Comparison of ENCODE assay signal across 7 mouse cellular contexts in genomic region chr10:7182555-7183170, GRCm38 (mm10). TPM values are rescaled to one million over a fixed set of nuclear protein-coding genes. Genes with fewer than 3 reads are reported as not detected.
DNase-seq lines count a peak whose midpoint lies in the region; ATAC-seq lines count a peak whose summit lies in the region.

No protein-coding gene starts in this region.

- peaks cover 14% of the 10 kb centered on the region for H3K4me1 ChIP-seq in midbrain, embryonic 10.5 days
- no peaks in the 10 kb centered on the region for H3K4me1 ChIP-seq in midbrain, embryonic 16.5 days (ENCODE audit: control insufficient read depth, insufficient read depth, low read length)
- peaks cover 75% of the 10 kb centered on the region for H3K4me1 ChIP-seq in kidney, embryonic 16.5 days (ENCODE audit: insufficient read depth, low read length)
- H3K4me1 ChIP-seq in stomach, embryonic 16.5 days (ENCODE audit: control insufficient read depth, insufficient read depth, low read length), result peaks cover 37% of the 10 kb centered on the region

- no peak overlapping the region for H3K4me3 ChIP-seq in midbrain, embryonic 10.5 days
- no peak overlapping the region for H3K4me3 ChIP-seq in midbrain, embryonic 16.5 days (ENCODE audit: low read depth, low read length)
- H3K4me3 ChIP-seq in kidney, embryonic 16.5 days (ENCODE audit: low read length), result peak overlapping the region; percentile 18
- H3K4me3 ChIP-seq in stomach, embryonic 16.5 days (replicated peaks; ENCODE audit: low read length), result peak overlapping the region; percentile 18; the same call in 1 of the 2 replicates

- no peaks in the 10 kb centered on the region for H3K9me3 ChIP-seq in midbrain, embryonic 10.5 days (replicated peaks)
- no peaks in the 10 kb centered on the region for H3K9me3 ChIP-seq in midbrain, embryonic 16.5 days (replicated peaks; ENCODE audit: control insufficient read depth, low read length, poor library complexity, severe bottlenecking)
- no peaks in the 10 kb centered on the region for H3K9me3 ChIP-seq in kidney, embryonic 16.5 days (ENCODE audit: low read length)
- peaks cover 5% of the 10 kb centered on the region; the same call in 1 of the 2 replicates for H3K9me3 ChIP-seq in stomach, embryonic 16.5 days (replicated peaks; ENCODE audit: control insufficient read depth, low read length)

- no peaks in the 10 kb centered on the region for H3K27me3 ChIP-seq in midbrain, embryonic 10.5 days (ENCODE audit: low read depth, poor library complexity, severe bottlenecking)
- no peaks in the 10 kb centered on the region for H3K27me3 ChIP-seq in midbrain, embryonic 16.5 days (ENCODE audit: control insufficient read depth, insufficient read depth, low read depth, low read length)
- H3K27me3 ChIP-seq in kidney, embryonic 16.5 days (ENCODE audit: insufficient read depth, low read length), result no peaks in the 10 kb centered on the region
- H3K27me3 ChIP-seq in stomach, embryonic 16.5 days (ENCODE audit: control insufficient read depth, insufficient read depth, low read length), result no peaks in the 10 kb centered on the region

- H3K36me3 ChIP-seq in midbrain, embryonic 10.5 days, result no peaks in the 10 kb centered on the region
- no peaks in the 10 kb centered on the region for H3K36me3 ChIP-seq in midbrain, embryonic 16.5 days (ENCODE audit: control insufficient read depth, insufficient read depth, low read length)
- H3K36me3 ChIP-seq in kidney, embryonic 16.5 days (ENCODE audit: insufficient read depth, low read length), result no peaks in the 10 kb centered on the region
- H3K36me3 ChIP-seq in stomach, embryonic 16.5 days (ENCODE audit: control insufficient read depth, insufficient read depth, low read length), result no peaks in the 10 kb centered on the region

- H3K27ac ChIP-seq in midbrain, embryonic 10.5 days (replicated peaks), result peak overlapping the region; percentile 10
- no peak overlapping the region for H3K27ac ChIP-seq in midbrain, embryonic 16.5 days (ENCODE audit: low read length)
- peak overlapping the region; percentile 97 for H3K27ac ChIP-seq in kidney, embryonic 16.5 days (ENCODE audit: low read length)
- peak overlapping the region; percentile 86 for H3K27ac ChIP-seq in stomach, embryonic 16.5 days (ENCODE audit: low read length)

- H3K4me2 ChIP-seq in midbrain, embryonic 16.5 days (ENCODE audit: low read length), result no peak overlapping the region
- H3K4me2 ChIP-seq in kidney, embryonic 16.5 days (replicated peaks; ENCODE audit: low read depth, low read length), result peak overlapping the region; percentile 52
- H3K4me2 ChIP-seq in stomach, embryonic 16.5 days (ENCODE audit: low read depth, low read length), result peak overlapping the region; percentile 36

- ATAC-seq in midbrain, embryonic 16.5 days, result no peak
- peak; percentile 55 for ATAC-seq in kidney, embryonic 16.5 days (ENCODE audit: low FRiP score, low TSS enrichment)
- ATAC-seq in stomach, embryonic 16.5 days (ENCODE audit: insufficient read depth, low FRiP score), result no peak

- DNase-seq in midbrain, embryonic 10.5 days (ENCODE audit: low spot score), result no peak
- peak; percentile 54 for DNase-seq in fibroblast of lung, adult 2 months (ENCODE audit: low read depth)
- DNase-seq in urinary bladder, postnatal 36 days (ENCODE audit: low spot score in 2 of 2), result no peak
- DNase-seq in thymus, postnatal 10 days (ENCODE audit: low spot score in 2 of 2), result no peak

- no peak overlapping the region for H3K9ac ChIP-seq in midbrain, embryonic 16.5 days (ENCODE audit: low read depth, low read length)
- peak overlapping the region; percentile 56 for H3K9ac ChIP-seq in kidney, embryonic 16.5 days (replicated peaks; ENCODE audit: low read length)
- H3K9ac ChIP-seq in stomach, embryonic 16.5 days (ENCODE audit: low read length), result peak overlapping the region; percentile 34

- 83% methylated on average over 12 of the region's 12 CpGs for WGBS in midbrain, embryonic 10.5 days
- 77% methylated on average over 12 of the region's 12 CpGs for WGBS in midbrain, embryonic 16.5 days
- WGBS in kidney, embryonic 16.5 days, result 5% methylated on average over 12 of the region's 12 CpGs
- 34% methylated on average over 12 of the region's 12 CpGs for WGBS in stomach, embryonic 16.5 days

RNA-seq across cellular contexts. Expression of gene Cnksr3, which starts 29.4 kb away (rescaled TPM):
- 8.7 and 9.1 TPM in 2 replicates for polyA plus RNA-seq in midbrain, embryonic 10.5 days (2016; fragmentation: Nextera tagmentation; extraction: Ambion mirVana)
- polyA plus RNA-seq in midbrain, embryonic 16.5 days (2015; fragmentation: Nextera tagmentation; extraction: Ambion mirVana), result 1.4 and 2.1 TPM in 2 replicates
- polyA plus RNA-seq in kidney, embryonic 16.5 days (2015; fragmentation: Nextera tagmentation; extraction: Ambion mirVana), result 18.5 and 19.9 TPM in 2 replicates
- polyA plus RNA-seq in stomach, embryonic 16.5 days (2015; fragmentation: Nextera tagmentation; extraction: Ambion mirVana), result 14.1 and 14.8 TPM in 2 replicates

Comparison
In these comparisons a context has a peak if more than half of its experiments do, and no peak if none do; other contexts are left out.
1. H3K4me3 ChIP-seq: peak in kidney, embryonic 16.5 days (single experiment) and stomach, embryonic 16.5 days (single experiment); none in midbrain, embryonic 10.5 days (single experiment) and midbrain, embryonic 16.5 days (single experiment).